Mouse (Mus musculus) spleen, adult 2 months (tissue): ENCODE results near the gene Pde4dip. TPM values are rescaled to one million over a fixed set of nuclear protein-coding genes. Genes with fewer than 3 reads are reported as not detected.

Experiments used
- DNase-seq, 2 experiments: peaks; one replicate each; pipeline versions ENCODE4 v3.0.0 to v3.0.0-alpha.2; 2012 to 2021; ENCODE audit warnings: low spot score in 2 of 2, low read depth in 1 of 2
- H3K27ac ChIP-seq: fragments of 200-500 bp; 2 replicates; pipeline ENCODE4 v1.5.1; 2012; ENCODE audit warnings: low read length, inconsistent platforms; ENCODE audit not compliant: insufficient read depth
- H3K27me3 ChIP-seq: fragments of 200-500 bp; 2 replicates; pipeline ENCODE4 v1.6.1; 2012; ENCODE audit warnings: mild to moderate bottlenecking, moderate library complexity, low read length, inconsistent platforms; ENCODE audit not compliant: control insufficient read depth, insufficient read depth
- H3K36me3 ChIP-seq: fragments of 200-500 bp; 2 replicates; pipeline ENCODE4 v1.6.1; 2012; ENCODE audit warnings: mild to moderate bottlenecking, low read length, inconsistent platforms; ENCODE audit not compliant: control insufficient read depth, insufficient read depth
- H3K4me1 ChIP-seq: fragments of 200-500 bp; 2 replicates; pipeline ENCODE4 v1.6.1; 2011; ENCODE audit warnings: inconsistent platforms; ENCODE audit not compliant: control insufficient read depth, insufficient read depth, insufficient read length
- H3K4me3 ChIP-seq: fragments of 200-500 bp; 2 replicates; pipeline ENCODE4 v1.5.1; 2011; ENCODE audit warnings: mild to moderate bottlenecking, inconsistent platforms; ENCODE audit not compliant: insufficient read depth, insufficient read length; ENCODE audit errors: extremely low read depth
- CTCF ChIP-seq: fragments of 200-500 bp; IDR thresholded peaks from 2 replicates; pipeline ENCODE4 v1.5.1; 2011; ENCODE audit warnings: mild to moderate bottlenecking, inconsistent platforms; ENCODE audit not compliant: insufficient read depth, insufficient read length, insufficient replicate concordance; ENCODE audit errors: extremely low read depth
- POLR2A ChIP-seq: fragments of 200-500 bp; IDR thresholded peaks from 2 replicates; pipeline ENCODE4 v1.6.1; 2011; ENCODE audit warnings: low read depth, low read length, inconsistent platforms
- WGBS: fragments of 180-500 bp; shearing (Covaris S2); methylation state at CpG from one replicate; pipeline ENCODE4 v1.1.7; 2018; 5-methylcytosine and 5-hydroxymethylcytosine counted together
- polyA plus RNA-seq: library from polyadenylated mRNA; depleted of rRNA; stranded (reverse); fragments of >200 nt; gene quantifications from 2 replicates; pipeline ENCODE4 v1.2.3, GENCODE M21; 2012

Gene Pde4dip
- polyA plus RNA-seq, 1 experiment: 12.0 TPM

GRCm38 (mm10) chr3:97927322-97927721, 38.8 kb upstream of the Pde4dip start:
- peaks cover 6% of the 10 kb centered on the region; the same call in 1 of the 2 replicates for H3K4me1 ChIP-seq
- H3K27me3 ChIP-seq: no peaks in the 10 kb centered on the region
- TF ChIP-seq POLR2A: no peak
- no peak for TF ChIP-seq CTCF
- DNase-seq: no peak
- 66% methylated on average over 4 of the region's 4 CpGs for WGBS
- H3K4me3 ChIP-seq: no peak overlapping the region
- 0 out of 2 replicates have a peak, but pooled peaks cover 2% of the 10 kb centered on the region for H3K36me3 ChIP-seq
- no peak overlapping the region for H3K27ac ChIP-seq

DNA sequence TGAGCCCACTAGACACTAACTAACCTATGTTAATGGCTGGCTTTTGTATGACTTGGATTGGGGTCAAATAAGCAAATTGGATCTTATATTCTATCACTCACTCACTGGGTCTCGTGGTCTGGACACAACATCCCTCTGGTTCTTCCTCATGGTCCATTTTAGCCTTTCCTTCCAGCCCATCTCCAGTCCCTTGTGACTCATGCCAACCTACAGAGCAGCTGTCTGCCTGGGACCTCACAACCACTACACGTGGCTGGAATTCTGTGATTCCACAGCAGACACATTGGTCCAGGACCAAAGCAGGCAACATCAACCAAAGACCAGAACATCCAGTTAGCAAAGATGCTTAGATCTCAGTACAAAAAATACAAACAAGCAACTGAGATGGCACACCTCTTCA, 36.7 kb upstream of the Pde4dip start:
- WGBS: 88% methylated on average over 2 of the region's 2 CpGs
- H3K27ac ChIP-seq: no peak overlapping the region

DNA sequence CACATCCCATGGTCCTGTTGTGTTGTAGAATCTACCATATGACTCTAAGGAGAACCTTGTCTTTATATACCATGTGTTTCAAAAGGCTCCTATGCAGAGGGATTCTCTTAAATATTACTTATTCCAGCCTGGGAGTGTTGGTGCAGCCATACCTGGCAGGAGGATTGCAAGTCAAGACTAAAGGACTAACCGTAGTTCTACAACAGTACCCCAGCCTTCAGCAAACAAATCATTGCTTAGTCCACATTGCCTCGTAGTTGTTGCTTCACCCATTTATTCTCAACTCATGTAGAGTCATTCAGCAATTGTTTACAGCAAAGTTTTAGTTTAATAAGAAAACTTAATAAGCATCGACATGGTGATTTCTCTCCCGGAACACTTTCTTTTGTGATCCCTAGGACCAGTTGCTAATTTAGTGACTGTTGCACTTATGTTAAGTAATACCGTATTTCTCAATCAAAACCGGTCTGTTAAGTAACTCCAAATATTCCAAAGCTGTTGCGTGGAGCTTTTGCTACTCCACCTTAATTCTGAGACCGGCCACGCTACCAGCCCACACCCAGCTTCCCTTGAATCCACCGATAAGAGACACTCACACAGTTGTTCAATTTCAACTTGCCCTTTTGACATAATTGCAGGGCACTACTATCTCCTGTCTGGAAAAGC, 30.5 kb upstream of the Pde4dip start:
- DNase-seq: no peak
- Histone ChIP-seq H3K4me3 (no peak overlapping the region), H3K4me1 (no peaks in the 10 kb centered on the region), H3K36me3 (peaks cover 27% of the 10 kb centered on the region), H3K27me3 (no peaks in the 10 kb centered on the region), H3K27ac (no peak overlapping the region)
- WGBS: 92% methylated on average over 10 of the region's 10 CpGs
- TF ChIP-seq CTCF (no peak), POLR2A (no peak)

More for the DNA sequence above, 36.7 kb upstream of the Pde4dip start:
- H3K36me3 ChIP-seq: peaks cover 10% of the 10 kb centered on the region
- no peak overlapping the region for H3K4me3 ChIP-seq
- TF ChIP-seq POLR2A (no peak), CTCF (no peak)
- DNase-seq: no peak
- H3K4me1 ChIP-seq: peaks cover 2% of the 10 kb centered on the region; the same call in 1 of the 2 replicates
- H3K27me3 ChIP-seq: no peaks in the 10 kb centered on the region

GRCm38 (mm10) chr3:97915081-97915480, 26.6 kb upstream of the Pde4dip start:
- H3K36me3 ChIP-seq: peaks cover 23% of the 10 kb centered on the region
- no peaks in the 10 kb centered on the region for H3K27me3 ChIP-seq
- no peak overlapping the region for H3K4me3 ChIP-seq
- no peaks in the 10 kb centered on the region for H3K4me1 ChIP-seq
- no peak overlapping the region for H3K27ac ChIP-seq
- DNase-seq: no peak
- TF ChIP-seq POLR2A: no peak
- TF ChIP-seq CTCF: no peak
- 71% methylated on average over 4 of the region's 4 CpGs for WGBS

GRCm38 (mm10) chr3:97911093-97911492, 22.6 kb upstream of the Pde4dip start:
- Histone ChIP-seq H3K27me3 (no peaks in the 10 kb centered on the region), H3K27ac (no peak overlapping the region), H3K4me1 (no peaks in the 10 kb centered on the region), H3K4me3 (no peak overlapping the region), H3K36me3 (peaks cover 13% of the 10 kb centered on the region)
- TF ChIP-seq POLR2A (no peak), CTCF (no peak)
- no peak for DNase-seq
- WGBS: 91% methylated on average over 7 of the region's 7 CpGs

DNA sequence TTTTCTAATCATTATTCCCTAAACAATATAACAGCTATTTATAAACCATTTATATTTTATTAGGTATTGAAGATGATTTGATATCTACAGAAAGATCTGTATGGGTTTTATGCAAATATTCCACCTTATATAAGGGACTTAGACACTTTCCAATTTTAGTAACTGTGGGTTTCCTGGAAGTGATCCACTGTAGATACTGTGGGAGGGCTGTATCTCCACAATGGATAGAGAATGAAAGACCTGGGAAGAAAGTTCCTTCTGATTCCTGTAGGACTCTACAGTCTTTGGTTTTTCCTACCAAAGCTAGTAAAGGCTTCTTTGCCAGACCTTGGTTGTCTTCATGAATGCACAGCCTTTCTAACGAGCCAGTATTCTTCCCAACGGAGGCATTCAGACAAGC, 21.2 kb upstream of the Pde4dip start:
- H3K36me3 ChIP-seq: peaks cover 11% of the 10 kb centered on the region
- DNase-seq: no peak
- TF ChIP-seq POLR2A (no peak), CTCF (no peak)
- no peaks in the 10 kb centered on the region for H3K4me1 ChIP-seq
- 94% methylated on average over 2 of the region's 2 CpGs for WGBS
- no peak overlapping the region for H3K27ac ChIP-seq
- no peaks in the 10 kb centered on the region for H3K27me3 ChIP-seq
- no peak overlapping the region for H3K4me3 ChIP-seq

DNA sequence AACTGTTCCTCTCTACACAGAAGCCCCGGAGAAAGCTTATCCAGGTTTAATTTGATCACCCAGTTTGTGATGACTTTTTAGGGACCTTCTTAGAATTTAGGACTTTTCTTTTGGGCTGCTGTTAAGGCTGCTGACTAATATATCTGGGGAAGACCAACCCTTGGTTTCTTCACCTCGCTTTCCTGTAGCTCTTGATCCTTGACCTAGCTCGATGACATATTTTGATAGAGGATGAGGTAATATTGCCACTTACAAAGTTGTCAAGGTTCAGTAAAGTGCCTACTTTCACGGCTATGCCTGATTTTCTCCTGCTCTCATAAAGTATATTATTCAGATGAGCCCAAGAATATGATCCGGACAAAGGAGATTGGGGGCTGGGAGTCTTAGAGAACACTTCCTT, 13.1 kb upstream of the Pde4dip start:
- DNase-seq: no peak
- no peaks in the 10 kb centered on the region for H3K27me3 ChIP-seq
- no peak overlapping the region for H3K27ac ChIP-seq
- H3K36me3 ChIP-seq: no peaks in the 10 kb centered on the region
- H3K4me3 ChIP-seq: peak overlapping the region; percentile 100
- H3K4me1 ChIP-seq: no peaks in the 10 kb centered on the region; the same call in 1 of the 2 replicates
- TF ChIP-seq POLR2A (no peak), CTCF (no peak)
- WGBS: 13% methylated on average over 5 of the region's 5 CpGs
